Mouse (Mus musculus) cerebellum, adult 2 months (tissue): Measurements from ENCODE around the gene Tec.

Experiments
- CTCF ChIP-seq: fragments of 200-500 bp; IDR thresholded peaks from 2 replicates; pipeline ENCODE4 v1.5.1; 2011; ENCODE audit warnings: low read depth, mild to moderate bottlenecking, control low read depth, low read length, moderate library complexity, borderline replicate concordance; ENCODE audit not compliant: insufficient read depth
- POLR2A ChIP-seq: fragments of 200-500 bp; IDR thresholded peaks from 2 replicates; pipeline ENCODE4 v1.6.1; 2011; ENCODE audit warnings: low read length, control low read depth, borderline replicate concordance; ENCODE audit not compliant: insufficient read depth

DNA sequence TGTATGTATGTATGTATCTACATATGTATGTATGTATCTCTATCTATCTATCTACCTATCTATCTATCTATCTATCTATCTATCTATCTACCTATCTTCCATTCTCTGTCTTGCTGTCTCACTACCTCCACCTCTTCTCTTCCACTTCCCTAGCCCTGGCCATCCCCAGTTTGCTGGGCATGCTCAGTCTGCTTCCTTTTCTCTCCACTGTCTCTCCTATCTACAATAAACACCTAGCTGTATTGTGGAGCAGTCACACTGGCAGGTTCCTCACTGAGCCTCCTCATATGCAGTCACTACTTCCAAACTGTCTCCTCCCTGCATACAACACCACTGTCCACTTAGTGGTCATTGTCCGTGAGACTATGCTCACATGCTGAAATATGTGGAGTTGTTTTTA, 135.4 kb downstream of the Tec start:
- no peak for TF ChIP-seq POLR2A
- TF ChIP-seq CTCF = no peak
